Mouse (Mus musculus): Measurements from ENCODE around the gene Tnrc6c. TPM values are rescaled to one million over a fixed set of nuclear protein-coding genes. Genes with fewer than 3 reads are reported as not detected.

Gene Tnrc6c
- polyA plus RNA-seq, 1 experiment = 43.8 TPM

GRCm38 (mm10) chr11:117810401-117811046 is 156.4 kb downstream of the Tnrc6c start:
- Histone ChIP-seq H3K4me3 (replicated peaks; ENCODE audit: insufficient read depth, low read depth, low read length) (peak overlapping the region; percentile 52), H3K27ac (ENCODE audit: insufficient read depth, low read length) (no peak overlapping the region)
- DNase-seq = peak; percentile 42 to 47

More at GRCm38 (mm10) chr11:117810401-117811046, 156.4 kb downstream of the Tnrc6c start:
- peaks cover 8% of the 10 kb centered on the region for H3K4me1 ChIP-seq (ENCODE audit: control insufficient read depth, insufficient read depth, low read length)
- WGBS = 1% methylated on average over 21 of the region's 21 CpGs
- H3K27me3 ChIP-seq (ENCODE audit: control insufficient read depth, insufficient read depth, low read length) = no peaks in the 10 kb centered on the region; the same call in 1 of the 2 replicates
- TF ChIP-seq POLR2A (IDR thresholded peaks at IDR 0.05; ENCODE audit: borderline replicate concordance, insufficient read depth, low read length) = no peak
- peak; percentile 31; the same call in 1 of the 2 replicates for TF ChIP-seq CTCF (IDR thresholded peaks at IDR 0.05; ENCODE audit: borderline replicate concordance, insufficient read depth, low read depth, low read length)

Other genes starting within 250 kb of the Tnrc6c start
- 0.06 and 0.13 TPM in 2 replicates for gene Gm11733, start 169.9 kb upstream of the Tnrc6c start, polyA plus RNA-seq (2012; rRNA removed)
- gene Tmc8, start 127.8 kb downstream of the Tnrc6c start, polyA plus RNA-seq (2012; rRNA removed) = 0.17 and 0.29 TPM in 2 replicates
- gene Tmc6, start 127.9 kb downstream of the Tnrc6c start, polyA plus RNA-seq (2012; rRNA removed) = 10.9 and 13.7 TPM in 2 replicates
- 0.16 TPM in 1 of 2 replicates, not detected in the other for gene 6030468B19Rik, start 143.4 kb downstream of the Tnrc6c start, polyA plus RNA-seq (2012; rRNA removed)
- 0.78 and 0.93 TPM in 2 replicates for gene Gm20708, start 155.4 kb downstream of the Tnrc6c start, polyA plus RNA-seq (2012; rRNA removed)
- gene Syngr2, start 155.4 kb downstream of the Tnrc6c start, polyA plus RNA-seq (2012; rRNA removed) = 14.0 and 14.7 TPM in 2 replicates
- gene Afmid, start 171.6 kb downstream of the Tnrc6c start, polyA plus RNA-seq (2012; rRNA removed) = 3.4 and 3.8 TPM in 2 replicates
- 0.78 and 1.2 TPM in 2 replicates for gene Tk1, start 171.8 kb downstream of the Tnrc6c start, polyA plus RNA-seq (2012; rRNA removed)
- 0.86 and 1.2 TPM in 2 replicates for gene Birc5, start 195.0 kb downstream of the Tnrc6c start, polyA plus RNA-seq (2012; rRNA removed)
- 0.10 and 0.16 TPM in 2 replicates for gene Tmem235, start 206.5 kb downstream of the Tnrc6c start, polyA plus RNA-seq (2012; rRNA removed)
- 11.5 and 12.4 TPM in 2 replicates for gene Tha1, start 219.2 kb downstream of the Tnrc6c start, polyA plus RNA-seq (2012; rRNA removed)